Mouse (Mus musculus) myocyte (in vitro differentiated cells): ENCODE results near the gene Evx2. TPM values are rescaled to one million over a fixed set of nuclear protein-coding genes. Genes with fewer than 3 reads are reported as not detected.

Experiments
- H3K27me3 ChIP-seq: one replicate; pipeline ENCODE4 v1.6.1; 2011; ENCODE audit not compliant: control insufficient read depth, insufficient read depth, insufficient read length
- H3K36me3 ChIP-seq: one replicate; pipeline ENCODE4 v1.6.1; 2011; ENCODE audit not compliant: control insufficient read depth, insufficient read depth
- H3K4me2 ChIP-seq: one replicate; pipeline ENCODE4 v1.6.1; 2011; ENCODE audit warnings: low read depth, control low read depth
- H3K4me3 ChIP-seq: one replicate; pipeline ENCODE4 v1.5.1; 2011; ENCODE audit warnings: mild to moderate bottlenecking, control low read depth, moderate library complexity
- H3K79me2 ChIP-seq: one replicate; pipeline ENCODE4 v1.6.1; 2011; ENCODE audit not compliant: control insufficient read depth, insufficient read depth
- H3ac ChIP-seq: one replicate; pipeline ENCODE4 v1.6.1; 2011; ENCODE audit not compliant: control insufficient read depth, insufficient read length
- CEBPB ChIP-seq: IDR thresholded peaks from 2 replicates; pipeline ENCODE4 v1.6.1; 2011; ENCODE audit warnings: mild to moderate bottlenecking, moderate library complexity; ENCODE audit not compliant: poor library complexity, insufficient read depth, severe bottlenecking
- E2F4 ChIP-seq: IDR thresholded peaks from one replicate; pipeline ENCODE4 v1.6.1; 2011; ENCODE audit warnings: mild to moderate bottlenecking, control low read depth, moderate library complexity; ENCODE audit not compliant: insufficient read depth
- MAX ChIP-seq: IDR thresholded peaks from one replicate; pipeline ENCODE4 v1.6.1; 2011; ENCODE audit warnings: low read depth, mild to moderate bottlenecking, control low read depth
- MYOD1 ChIP-seq, 3 experiments: IDR thresholded peaks; one replicate each; pipeline ENCODE4 v1.6.1; 2011; ENCODE audit warnings: control low read depth in 2 of 3, low read depth in 2 of 3, mild to moderate bottlenecking in 2 of 3, moderate library complexity in 1 of 3; ENCODE audit not compliant: insufficient read length in 2 of 3, control insufficient read depth in 1 of 3
- MYOG ChIP-seq, 3 experiments: IDR thresholded peaks; one replicate each; pipeline ENCODE4 v1.6.1; 2011; ENCODE audit warnings: control low read depth in 2 of 3, low read depth in 2 of 3, mild to moderate bottlenecking in 2 of 3; ENCODE audit not compliant: insufficient read length in 2 of 3, control insufficient read depth in 1 of 3, insufficient read depth in 1 of 3
- POLR2A ChIP-seq: IDR thresholded peaks from one replicate; pipeline ENCODE4 v1.6.1; 2011; ENCODE audit warnings: low read depth, mild to moderate bottlenecking, control low read depth, moderate library complexity; ENCODE audit not compliant: insufficient read length
- POLR2AphosphoS2 ChIP-seq: IDR thresholded peaks from one replicate; pipeline ENCODE4 v1.6.1; 2011; ENCODE audit warnings: low read depth, control low read depth; ENCODE audit not compliant: insufficient read length
- REST ChIP-seq: IDR thresholded peaks from one replicate; pipeline ENCODE4 v1.6.1; 2011; ENCODE audit warnings: mild to moderate bottlenecking, control low read depth, moderate library complexity; ENCODE audit not compliant: insufficient read depth, insufficient read length
- SRF ChIP-seq: IDR thresholded peaks from one replicate; pipeline ENCODE4 v1.6.1; 2011; ENCODE audit warnings: low read depth; ENCODE audit not compliant: control insufficient read depth, insufficient read length
- TCF12 ChIP-seq: IDR thresholded peaks from one replicate; pipeline ENCODE4 v1.6.1; 2011; ENCODE audit warnings: mild to moderate bottlenecking, control low read depth; ENCODE audit not compliant: poor library complexity, insufficient read depth, severe bottlenecking
- TCF3 ChIP-seq: IDR thresholded peaks from one replicate; pipeline ENCODE4 v1.6.1; 2011; ENCODE audit warnings: low read depth, control low read depth; ENCODE audit not compliant: insufficient read length
- USF1 ChIP-seq: IDR thresholded peaks from one replicate; pipeline ENCODE4 v1.6.1; 2011; ENCODE audit warnings: low read depth, mild to moderate bottlenecking, control low read depth, moderate library complexity
- polyA plus RNA-seq: library from polyadenylated mRNA; unstranded; fragments of >200 nt; fragmentation: generic; extraction: Trizol; gene quantifications from one replicate; pipeline ENCODE4 v1.2.1, GENCODE M21; 2012; ENCODE audit warnings: missing spikeins

The Evx2 gene
- polyA plus RNA-seq, 1 experiment, result not detected

- H3ac ChIP-seq, result no peak overlapping the region
Measured at GRCm38 (mm10) chr2:74702820-74703219, 43.5 kb upstream of the Evx2 start.

DNA sequence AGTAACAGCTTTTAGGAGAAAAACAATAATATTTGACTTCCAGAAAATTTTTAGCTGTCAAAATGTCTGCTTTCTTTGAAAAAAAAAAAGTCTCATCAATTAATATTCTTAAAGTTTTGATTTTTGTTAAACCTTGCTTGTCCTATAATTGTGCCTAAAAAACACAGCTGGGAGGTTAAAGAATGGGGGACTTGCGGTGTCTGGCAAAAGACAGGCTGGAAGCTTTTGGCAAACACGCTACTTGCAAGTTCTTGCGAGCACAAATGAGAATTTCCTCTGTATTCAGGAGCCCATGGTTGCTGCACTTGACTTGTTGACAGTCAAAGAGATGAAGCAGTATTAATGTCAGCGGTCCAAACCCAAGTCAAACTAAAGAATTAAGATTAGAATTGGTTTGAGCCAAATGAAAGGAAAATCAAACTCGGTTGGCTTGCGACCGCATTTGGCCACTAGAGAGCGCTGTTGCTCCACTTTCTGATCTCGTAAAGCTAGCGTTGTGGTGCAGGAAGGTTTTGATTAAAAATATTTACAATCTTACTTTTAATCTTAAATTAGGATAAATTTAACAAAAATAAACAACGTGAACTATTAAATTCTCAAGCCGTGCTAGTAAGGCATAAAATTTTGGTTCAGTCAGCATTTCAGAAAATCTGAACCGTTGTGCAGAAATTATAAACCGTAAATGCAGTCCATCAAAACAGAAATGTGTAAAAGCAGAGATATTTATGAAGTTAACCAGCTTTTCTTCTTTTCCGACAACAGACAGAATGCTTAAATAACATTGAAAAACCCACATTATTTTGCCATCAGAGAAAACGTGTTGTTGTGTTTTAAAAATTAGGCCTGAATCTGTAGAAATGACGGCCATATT lies 42.8 kb upstream of the Evx2 start:
- H3K4me2 ChIP-seq, result peak overlapping the region; percentile 24
- TF ChIP-seq MYOD1 (IDR thresholded peaks at IDR 0.05; ENCODE audit: control insufficient read depth in 1 of 3, insufficient read length in 2 of 3, low read depth in 2 of 3) (no peak), POLR2AphosphoS2 (no peak), TCF12 (no peak), POLR2A (no peak), SRF (no peak), CEBPB (no peak), MAX (no peak), MYOG (IDR thresholded peaks at IDR 0.05; ENCODE audit: control insufficient read depth in 1 of 3, insufficient read depth in 1 of 3, insufficient read length in 2 of 3, low read depth in 2 of 3) (no peak)
- no peaks in the 10 kb centered on the region for H3K36me3 ChIP-seq
- no peaks in the 10 kb centered on the region for H3K79me2 ChIP-seq
- H3K4me3 ChIP-seq, result no peak overlapping the region
- H3ac ChIP-seq, result no peak overlapping the region
- H3K27me3 ChIP-seq, result peaks cover 60% of the 10 kb centered on the region

More at GRCm38 (mm10) chr2:74702820-74703219, 43.5 kb upstream of the Evx2 start:
- H3K4me2 ChIP-seq, result no peak overlapping the region
- H3K4me3 ChIP-seq, result no peak overlapping the region
- no peaks in the 10 kb centered on the region for H3K36me3 ChIP-seq
- H3K79me2 ChIP-seq, result no peaks in the 10 kb centered on the region
- peaks cover 59% of the 10 kb centered on the region for H3K27me3 ChIP-seq
- TF ChIP-seq TCF3 (no peak), CEBPB (no peak), POLR2AphosphoS2 (no peak), MYOG (IDR thresholded peaks at IDR 0.05; ENCODE audit: control insufficient read depth in 1 of 3, insufficient read depth in 1 of 3, insufficient read length in 2 of 3, low read depth in 2 of 3) (no peak), MAX (no peak), MYOD1 (IDR thresholded peaks at IDR 0.05; ENCODE audit: control insufficient read depth in 1 of 3, insufficient read length in 2 of 3, low read depth in 2 of 3) (no peak), E2F4 (no peak), SRF (no peak), TCF12 (no peak), POLR2A (no peak), USF1 (no peak), REST (no peak)

- no peak overlapping the region for H3K4me3 ChIP-seq
- H3K4me2 ChIP-seq, result no peak overlapping the region
- TF ChIP-seq POLR2A (no peak), MAX (no peak), MYOD1 (IDR thresholded peaks at IDR 0.05; ENCODE audit: control insufficient read depth in 1 of 3, insufficient read length in 2 of 3, low read depth in 2 of 3) (no peak), MYOG (IDR thresholded peaks at IDR 0.05; ENCODE audit: control insufficient read depth in 1 of 3, insufficient read depth in 1 of 3, insufficient read length in 2 of 3, low read depth in 2 of 3) (no peak), SRF (no peak), TCF12 (no peak), CEBPB (no peak), POLR2AphosphoS2 (no peak), E2F4 (no peak), REST (no peak), TCF3 (no peak), USF1 (no peak)
- H3K79me2 ChIP-seq, result no peaks in the 10 kb centered on the region
- H3K27me3 ChIP-seq, result peaks cover 67% of the 10 kb centered on the region
- H3K36me3 ChIP-seq, result no peaks in the 10 kb centered on the region
- no peak overlapping the region for H3ac ChIP-seq
Measured at GRCm38 (mm10) chr2:74700546-74701112, 41.3 kb upstream of the Evx2 start.

DNA sequence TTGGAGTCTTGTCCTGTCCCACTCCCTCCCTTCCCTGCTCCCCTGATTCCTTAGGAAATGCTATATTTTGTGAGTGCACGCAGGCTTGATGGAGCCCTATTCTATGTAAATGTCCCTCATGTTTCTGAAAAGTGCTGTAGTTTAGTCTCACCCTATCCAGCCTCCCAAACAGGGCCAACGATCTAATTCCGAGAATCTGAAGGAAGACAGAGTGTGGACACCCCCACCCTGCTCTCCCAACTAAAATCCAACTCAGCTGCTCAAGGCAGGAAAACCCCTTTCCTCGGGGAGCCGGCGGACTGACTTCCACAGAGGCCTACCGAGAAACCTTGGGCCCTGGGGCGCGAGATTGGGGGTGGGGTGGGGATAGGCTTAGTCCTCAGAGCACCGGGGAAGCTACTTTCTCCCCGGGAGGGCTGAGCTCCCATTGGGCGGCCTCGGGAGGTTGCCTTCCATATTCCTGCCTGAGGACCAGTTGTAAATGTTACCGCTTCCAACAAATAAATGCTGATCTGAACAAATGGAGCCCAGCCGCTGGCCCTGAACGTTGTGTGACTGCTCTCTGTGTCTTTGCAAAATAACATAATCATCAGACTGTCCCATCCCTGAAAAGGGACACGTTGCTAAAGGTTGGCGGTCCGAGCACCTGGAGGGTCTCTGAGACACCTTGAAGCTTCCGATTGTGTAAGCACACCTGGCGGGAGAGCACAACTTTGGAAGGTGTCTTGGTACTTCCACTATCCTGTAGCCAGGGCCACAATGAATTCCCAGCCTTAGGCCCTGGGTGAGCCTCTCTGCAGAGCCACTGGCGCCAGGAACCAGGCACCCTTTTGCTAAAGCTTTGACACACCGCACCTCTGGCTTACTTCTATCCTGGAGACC lies 40.5 kb upstream of the Evx2 start:
- H3K27me3 ChIP-seq, result peaks cover 63% of the 10 kb centered on the region
- H3K79me2 ChIP-seq, result no peaks in the 10 kb centered on the region
- H3K36me3 ChIP-seq, result no peaks in the 10 kb centered on the region
- no peak overlapping the region for H3K4me2 ChIP-seq
- no peak overlapping the region for H3K4me3 ChIP-seq
- no peak overlapping the region for H3ac ChIP-seq
- TF ChIP-seq POLR2AphosphoS2, result no peak
- TF ChIP-seq CEBPB, result no peak
- no peak for TF ChIP-seq SRF
- no peak for TF ChIP-seq USF1
- TF ChIP-seq REST, result no peak
- TF ChIP-seq POLR2A, result no peak
- TF ChIP-seq MYOG (IDR thresholded peaks at IDR 0.05; ENCODE audit: control insufficient read depth in 1 of 3, insufficient read depth in 1 of 3, insufficient read length in 2 of 3, low read depth in 2 of 3), result no peak
- no peak for TF ChIP-seq MAX
- no peak for TF ChIP-seq E2F4
- TF ChIP-seq MYOD1 (IDR thresholded peaks at IDR 0.05; ENCODE audit: control insufficient read depth in 1 of 3, insufficient read length in 2 of 3, low read depth in 2 of 3), result no peak
